Mouse (Mus musculus) heart, embryonic 13.5 days (tissue): ENCODE data around the gene Def8. TPM values are rescaled to one million over a fixed set of nuclear protein-coding genes. Genes with fewer than 3 reads are reported as not detected.

Source experiments
- ATAC-seq: fragments of 200-750 bp; cut with Nextera tagmentation; 2 replicates; pipeline ENCODE4 v1.8.0; 2017; ENCODE audit warnings: moderate TSS enrichment; ENCODE audit not compliant: insufficient number of reproducible peaks, low FRiP score, low TSS enrichment; ENCODE audit errors: extremely low read depth
- H3K27ac ChIP-seq: fragments of 300-500 bp; sonication (generic); replicated peaks from 2 replicates; pipeline ENCODE4 v1.5.1; 2015; ENCODE audit warnings: moderate library complexity, mild to moderate bottlenecking, inconsistent platforms
- H3K27me3 ChIP-seq: fragments of 300-500 bp; sonication (generic); replicated peaks from 2 replicates; pipeline ENCODE4 v1.6.1; 2015; ENCODE audit warnings: mild to moderate bottlenecking, inconsistent platforms
- H3K36me3 ChIP-seq: fragments of 300-500 bp; sonication (generic); 2 replicates; pipeline ENCODE4 v1.6.1; 2015; ENCODE audit warnings: mild to moderate bottlenecking, inconsistent platforms
- H3K4me1 ChIP-seq: fragments of 300-500 bp; sonication (generic); 2 replicates; pipeline ENCODE4 v1.6.1; 2015; ENCODE audit warnings: inconsistent platforms
- H3K4me2 ChIP-seq: fragments of 300-500 bp; sonication (generic); 2 replicates; pipeline ENCODE4 v1.6.1; 2015; ENCODE audit warnings: inconsistent platforms, mild to moderate bottlenecking, moderate library complexity
- H3K4me3 ChIP-seq: fragments of 300-500 bp; sonication (generic); 2 replicates; pipeline ENCODE4 v1.5.1; 2015; ENCODE audit warnings: moderate library complexity, mild to moderate bottlenecking, inconsistent platforms
- H3K9ac ChIP-seq: fragments of 300-500 bp; sonication (generic); 2 replicates; pipeline ENCODE4 v1.6.1; 2015; ENCODE audit warnings: inconsistent platforms, mild to moderate bottlenecking, moderate library complexity
- H3K9me3 ChIP-seq: fragments of 300-500 bp; sonication (generic); 2 replicates; pipeline ENCODE4 v1.6.1; 2016; ENCODE audit warnings: inconsistent platforms
- WGBS: fragments of 180-500 bp; shearing (Covaris S2); methylation state at CpG from one replicate; pipeline ENCODE4 v1.1.7; 2015; ENCODE audit warnings: mixed read lengths; 5-methylcytosine and 5-hydroxymethylcytosine counted together
- polyA plus RNA-seq: library from polyadenylated mRNA; unstranded; fragments of >200 nt; fragmentation: Nextera tagmentation; extraction: Ambion mirVana; gene quantifications from 2 replicates; pipeline ENCODE4 v1.2.1, GENCODE M21; 2015

The Def8 gene
- polyA plus RNA-seq, 1 experiment from 2014 or later = 30.4 TPM

- Histone ChIP-seq H3K9me3 (no peaks in the 10 kb centered on the region), H3K27me3 (no peaks in the 10 kb centered on the region), H3K9ac (no peak overlapping the region), H3K4me3 (no peak overlapping the region), H3K36me3 (peaks cover 96% of the 10 kb centered on the region), H3K4me1 (no peaks in the 10 kb centered on the region), H3K4me2 (no peak overlapping the region), H3K27ac (no peak overlapping the region)
- 86% methylated on average over 11 of the region's 11 CpGs for WGBS
- no peak for ATAC-seq
These were observed 75.6 kb downstream of the Def8 start for GRCm38 (mm10) chr8:123498963-123499362.

- Histone ChIP-seq H3K27ac (no peak overlapping the region), H3K4me2 (no peak overlapping the region), H3K4me1 (no peaks in the 10 kb centered on the region), H3K9me3 (no peaks in the 10 kb centered on the region), H3K36me3 (peaks cover 96% of the 10 kb centered on the region), H3K4me3 (no peak overlapping the region), H3K9ac (no peak overlapping the region), H3K27me3 (no peaks in the 10 kb centered on the region)
- WGBS = 93% methylated on average over 11 of the region's 11 CpGs
- ATAC-seq = no peak
These were observed 76.2 kb downstream of the Def8 start for GRCm38 (mm10) chr8:123499556-123499955.

- ATAC-seq = no peak
- 87% methylated on average over 5 of the region's 5 CpGs for WGBS
- Histone ChIP-seq H3K4me3 (no peak overlapping the region), H3K4me2 (no peak overlapping the region), H3K36me3 (peaks cover 94% of the 10 kb centered on the region), H3K9ac (no peak overlapping the region), H3K9me3 (no peaks in the 10 kb centered on the region), H3K27me3 (no peaks in the 10 kb centered on the region), H3K27ac (no peak overlapping the region), H3K4me1 (no peaks in the 10 kb centered on the region)
These were observed 78.9 kb downstream of the Def8 start for GRCm38 (mm10) chr8:123502192-123502591.

GRCm38 (mm10) chr8:123503801-123504467, 80.6 kb downstream of the Def8 start:
- H3K9me3 ChIP-seq = no peaks in the 10 kb centered on the region
- H3K27ac ChIP-seq = no peak overlapping the region
- H3K36me3 ChIP-seq = peaks cover 98% of the 10 kb centered on the region
- ATAC-seq = no peak
- WGBS = 97% methylated on average over 6 of the region's 6 CpGs
- no peak overlapping the region for H3K9ac ChIP-seq
- no peaks in the 10 kb centered on the region for H3K4me1 ChIP-seq
- H3K27me3 ChIP-seq = no peaks in the 10 kb centered on the region
- no peak overlapping the region for H3K4me2 ChIP-seq
- H3K4me3 ChIP-seq = no peak overlapping the region

- Histone ChIP-seq H3K27me3 (no peaks in the 10 kb centered on the region), H3K4me3 (no peak overlapping the region), H3K36me3 (peaks cover 97% of the 10 kb centered on the region), H3K9me3 (no peaks in the 10 kb centered on the region), H3K4me1 (no peaks in the 10 kb centered on the region), H3K4me2 (no peak overlapping the region), H3K27ac (no peak overlapping the region), H3K9ac (no peak overlapping the region)
- no peak for ATAC-seq
- WGBS = 88% methylated on average over 9 of the region's 9 CpGs
These were observed 81.4 kb downstream of the Def8 start for GRCm38 (mm10) chr8:123504591-123505195.

GRCm38 (mm10) chr8:123505267-123505666, 81.9 kb downstream of the Def8 start:
- Histone ChIP-seq H3K9ac (no peak overlapping the region), H3K4me3 (no peak overlapping the region), H3K4me2 (no peak overlapping the region), H3K4me1 (no peaks in the 10 kb centered on the region), H3K27me3 (no peaks in the 10 kb centered on the region), H3K36me3 (peaks cover 96% of the 10 kb centered on the region), H3K27ac (no peak overlapping the region), H3K9me3 (no peaks in the 10 kb centered on the region)
- 93% methylated on average over 4 of the region's 4 CpGs for WGBS
- no peak for ATAC-seq

- no peak overlapping the region for H3K9ac ChIP-seq
- WGBS = 91% methylated on average over 9 of the region's 9 CpGs
- no peak overlapping the region for H3K4me2 ChIP-seq
- H3K4me1 ChIP-seq = no peaks in the 10 kb centered on the region
- H3K4me3 ChIP-seq = no peak overlapping the region
- H3K9me3 ChIP-seq = no peaks in the 10 kb centered on the region
- peaks cover 92% of the 10 kb centered on the region for H3K36me3 ChIP-seq
- H3K27ac ChIP-seq = no peak overlapping the region
- ATAC-seq = no peak
- H3K27me3 ChIP-seq = 0 out of 2 replicates have a peak, but pooled peaks cover 4% of the 10 kb centered on the region
These were observed 82.4 kb downstream of the Def8 start for GRCm38 (mm10) chr8:123505695-123506094.

GRCm38 (mm10) chr8:123507153-123507552, 83.8 kb downstream of the Def8 start:
- H3K9ac ChIP-seq = no peak overlapping the region
- H3K4me3 ChIP-seq = no peak overlapping the region
- H3K4me1 ChIP-seq = no peaks in the 10 kb centered on the region
- H3K27ac ChIP-seq = no peak overlapping the region
- 77% methylated on average over 5 of the region's 5 CpGs for WGBS
- H3K27me3 ChIP-seq = 0 out of 2 replicates have a peak, but pooled peaks cover 4% of the 10 kb centered on the region
- no peaks in the 10 kb centered on the region for H3K9me3 ChIP-seq
- H3K36me3 ChIP-seq = peaks cover 77% of the 10 kb centered on the region
- no peak for ATAC-seq
- no peak overlapping the region for H3K4me2 ChIP-seq

GRCm38 (mm10) chr8:123510819-123511218, 87.5 kb downstream of the Def8 start:
- no peak for ATAC-seq
- Histone ChIP-seq H3K27ac (no peak overlapping the region), H3K9ac (no peak overlapping the region), H3K4me1 (peaks cover 22% of the 10 kb centered on the region), H3K27me3 (peaks cover 40% of the 10 kb centered on the region), H3K4me2 (no peak overlapping the region), H3K9me3 (no peaks in the 10 kb centered on the region), H3K36me3 (peaks cover 43% of the 10 kb centered on the region), H3K4me3 (no peak overlapping the region)
- WGBS = 67% methylated on average over 5 of the region's 5 CpGs

Other genes with a start within 250 kb of the Def8 start
- gene Dpep1, start 237.3 kb upstream of the Def8 start, polyA plus RNA-seq = 2.5 and 3.3 TPM in 2 replicates
- 91.2 and 99.4 TPM in 2 replicates for gene Chmp1a, start 210.8 kb upstream of the Def8 start, polyA plus RNA-seq
- 3.7 TPM in 2 replicates for gene Spata33, start 210.7 kb upstream of the Def8 start, polyA plus RNA-seq
- gene Cdk10, start 198.7 kb upstream of the Def8 start, polyA plus RNA-seq = 19.5 and 20.5 TPM in 2 replicates
- 3.1 and 3.2 TPM in 2 replicates for gene Spata2l, start 187.3 kb upstream of the Def8 start, polyA plus RNA-seq
- 12.7 and 13.5 TPM in 2 replicates for gene Zfp276, start 169.3 kb upstream of the Def8 start, polyA plus RNA-seq
- gene Vps9d1, start 169.2 kb upstream of the Def8 start, polyA plus RNA-seq = 18.1 and 18.5 TPM in 2 replicates
- 17.0 and 17.5 TPM in 2 replicates for gene Fanca, start 105.0 kb upstream of the Def8 start, polyA plus RNA-seq
- gene Spire2, start 90.8 kb upstream of the Def8 start, polyA plus RNA-seq = 1.1 and 1.7 TPM in 2 replicates
- gene Tcf25, start 49.8 kb upstream of the Def8 start, polyA plus RNA-seq = 136 and 141 TPM in 2 replicates
- gene Mc1r, start 16.4 kb upstream of the Def8 start, polyA plus RNA-seq = not detected in 2 replicates
- 4.1 and 4.9 TPM in 2 replicates for gene Tubb3, start 12.1 kb upstream of the Def8 start, polyA plus RNA-seq
- gene Afg3l1, start 54.4 kb downstream of the Def8 start, polyA plus RNA-seq = 47.4 and 47.7 TPM in 2 replicates
- 1.3 and 1.4 TPM in 2 replicates for gene Dbndd1, start 91.9 kb downstream of the Def8 start, polyA plus RNA-seq
- 13.5 and 14.7 TPM in 2 replicates for gene Gas8, start 95.3 kb downstream of the Def8 start, polyA plus RNA-seq
- gene Rhou, start 230.4 kb downstream of the Def8 start, polyA plus RNA-seq = 7.1 and 8.3 TPM in 2 replicates